Mouse (Mus musculus): ENCODE measurements around the gene Plekhg5. TPM values are rescaled to one million over a fixed set of nuclear protein-coding genes. Genes with fewer than 3 reads are reported as not detected.
A peak's percentile ranks its signal among the peaks of the same experiment; 100 is the strongest.

The Plekhg5 gene
- total RNA-seq, 2 experiments from 2014 or later: 11.2 to 17.1 TPM

- no peak for DNase-seq
- intact Hi-C loops (cut with DNase I; ENCODE audit: low total_unique reads): no loop called here
These were observed 64.0 kb downstream of the Plekhg5 start for GRCm38 (mm10) chr4:152136112-152136875.

- intact Hi-C loops (cut with DNase I; ENCODE audit: low total_unique reads): no loop called here
- DNase-seq: no peak
These were observed 64.6 kb downstream of the Plekhg5 start for GRCm38 (mm10) chr4:152136876-152137250.

DNA sequence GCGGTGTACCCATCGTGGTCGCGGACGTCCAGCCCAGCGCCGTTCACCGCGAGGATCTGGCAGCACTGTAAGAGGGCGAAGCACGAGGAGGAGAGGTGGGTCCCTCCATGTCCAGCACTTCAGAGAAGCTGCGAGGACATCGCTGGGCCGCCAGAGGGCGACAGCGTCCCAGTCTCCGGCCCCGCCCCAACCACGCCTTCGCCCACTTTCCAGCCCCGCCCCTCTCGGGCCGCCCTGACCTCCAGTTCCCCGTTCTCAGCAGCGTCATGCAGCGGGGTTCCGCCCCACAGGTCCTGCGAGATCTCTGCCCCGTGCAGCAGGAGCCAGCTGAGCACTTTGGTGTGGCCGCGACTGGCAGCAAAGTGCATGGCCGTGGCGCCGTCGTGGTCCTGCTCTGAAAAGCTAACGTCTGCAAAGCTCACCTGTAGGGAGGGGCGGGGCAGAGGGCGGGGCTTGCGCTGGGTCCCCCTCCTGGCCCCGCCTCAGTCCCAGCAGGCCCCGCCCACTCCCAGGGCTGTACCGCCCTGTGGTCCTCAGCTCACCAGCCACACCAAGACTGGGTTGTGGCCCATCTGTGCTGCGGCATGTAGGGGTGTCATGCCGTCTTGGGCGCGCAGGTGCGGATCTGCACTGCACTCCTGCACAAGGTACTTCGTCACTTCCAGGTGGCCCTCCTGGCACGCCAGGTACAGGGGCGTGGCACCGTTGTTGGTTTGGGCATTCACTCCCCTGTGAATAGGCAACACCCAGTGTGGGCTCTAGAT, 66.4 kb downstream of the Plekhg5 start:
- peak; percentile 90 for DNase-seq

DNA sequence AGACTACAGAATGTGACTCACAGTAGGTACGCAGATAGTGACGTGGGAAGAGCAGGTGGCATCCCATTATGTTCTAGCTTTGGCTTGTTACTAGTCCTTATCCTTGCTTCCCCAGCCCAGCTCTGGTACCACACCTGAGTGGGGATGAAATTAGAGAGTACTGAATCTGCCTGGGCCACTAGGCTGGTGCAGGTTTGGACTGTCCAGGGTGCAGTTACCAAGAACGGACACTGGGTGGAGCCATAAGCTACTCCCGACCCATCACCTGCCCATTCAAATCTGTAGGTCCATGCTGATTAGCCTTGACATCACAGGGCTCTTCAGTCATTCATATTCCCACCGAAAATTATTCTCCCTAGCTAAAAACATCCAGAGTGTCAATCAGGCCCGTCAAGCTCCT, 68.1 kb downstream of the Plekhg5 start:
- DNase-seq: no peak

More for the DNA sequence above, 66.4 kb downstream of the Plekhg5 start:
- intact Hi-C loops (cut with DNase I; ENCODE audit: low total_unique reads): no loop called here

DNA sequence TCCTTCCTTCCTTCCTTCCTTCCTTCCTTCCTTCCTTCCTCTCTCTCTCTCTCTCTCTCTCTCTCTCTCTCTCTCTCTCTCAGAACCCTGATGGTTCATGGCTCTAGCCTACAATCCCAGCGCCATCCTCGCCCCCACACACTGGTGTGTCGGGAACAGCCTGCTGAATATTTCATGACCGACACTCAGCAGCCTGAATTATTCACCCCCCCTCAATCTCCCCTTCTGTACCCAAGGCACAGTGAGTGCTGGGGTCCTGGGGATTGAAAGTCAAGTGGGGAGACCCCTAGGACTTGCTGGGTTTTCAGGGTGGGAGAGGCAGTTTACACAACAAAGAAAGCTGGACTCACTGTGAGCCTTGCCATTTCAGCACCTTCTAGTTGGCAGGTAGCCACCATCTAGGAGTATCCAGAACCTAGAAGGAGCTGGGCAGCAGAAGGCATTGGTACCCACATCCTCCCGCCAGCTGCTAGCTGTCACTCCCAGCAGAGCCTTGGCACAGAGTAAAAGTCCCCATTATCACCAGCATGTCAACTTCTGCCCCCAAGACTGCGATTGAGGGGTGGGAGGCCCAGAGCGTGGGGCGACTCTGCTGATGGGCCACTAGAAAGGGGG, 69.3 kb downstream of the Plekhg5 start:
- intact Hi-C loops (cut with DNase I; ENCODE audit: low total_unique reads): no loop called here
- no peak for DNase-seq

More for the DNA sequence above, 68.1 kb downstream of the Plekhg5 start:
- intact Hi-C loops (cut with DNase I; ENCODE audit: low total_unique reads): no loop called here

GRCm38 (mm10) chr4:152143632-152144031, 71.3 kb downstream of the Plekhg5 start:
- intact Hi-C loops (cut with DNase I; ENCODE audit: low total_unique reads): no loop called here
- DNase-seq: no peak

- no peak for DNase-seq
- intact Hi-C loops (cut with DNase I; ENCODE audit: low total_unique reads): no loop called here
These were observed 73.2 kb downstream of the Plekhg5 start for GRCm38 (mm10) chr4:152145473-152145872.

DNA sequence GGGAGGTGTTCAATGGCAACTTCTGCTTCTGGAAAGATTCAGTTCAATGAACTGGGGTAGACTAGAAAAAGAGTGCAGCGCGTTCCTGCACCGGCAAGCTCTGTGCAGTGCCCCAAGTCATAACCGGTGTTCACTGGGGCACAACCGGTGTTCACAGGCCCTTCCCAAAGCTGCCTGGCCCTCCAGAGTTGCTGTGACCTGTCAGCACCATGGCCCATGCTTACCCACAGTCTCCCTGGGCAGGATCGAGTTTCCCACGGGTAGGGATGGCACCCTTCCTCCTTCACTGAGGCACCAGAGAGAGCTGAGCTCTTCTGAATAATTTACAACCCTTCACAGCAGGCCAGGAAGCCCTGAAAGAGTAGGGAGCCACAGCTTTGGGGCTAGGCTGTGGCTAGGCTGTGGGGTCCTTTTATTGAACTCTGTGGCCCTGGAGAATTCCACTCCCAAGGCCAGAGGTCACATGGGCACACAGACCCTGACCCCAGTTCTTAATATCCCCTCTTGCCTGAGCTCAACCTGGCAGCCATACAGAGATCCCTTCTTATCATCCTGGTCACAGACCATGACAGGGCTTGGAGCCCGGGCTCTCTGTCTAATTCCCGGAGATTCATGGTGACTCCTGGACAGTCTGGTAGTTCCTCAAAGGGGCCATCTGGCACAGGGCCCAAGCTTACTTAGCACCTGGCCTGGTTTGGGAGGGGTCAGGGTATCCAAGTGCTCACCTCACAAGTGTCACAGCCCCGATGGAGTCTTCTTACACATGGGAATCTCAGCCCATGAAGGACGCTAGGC, 73.9 kb downstream of the Plekhg5 start:
- intact Hi-C loops (cut with DNase I; ENCODE audit: low total_unique reads): no loop called here
- DNase-seq: no peak

- DNase-seq: no peak
- intact Hi-C loops (cut with DNase I; ENCODE audit: low total_unique reads): no loop called here
These were observed 78.2 kb downstream of the Plekhg5 start for GRCm38 (mm10) chr4:152150546-152150945.

DNA sequence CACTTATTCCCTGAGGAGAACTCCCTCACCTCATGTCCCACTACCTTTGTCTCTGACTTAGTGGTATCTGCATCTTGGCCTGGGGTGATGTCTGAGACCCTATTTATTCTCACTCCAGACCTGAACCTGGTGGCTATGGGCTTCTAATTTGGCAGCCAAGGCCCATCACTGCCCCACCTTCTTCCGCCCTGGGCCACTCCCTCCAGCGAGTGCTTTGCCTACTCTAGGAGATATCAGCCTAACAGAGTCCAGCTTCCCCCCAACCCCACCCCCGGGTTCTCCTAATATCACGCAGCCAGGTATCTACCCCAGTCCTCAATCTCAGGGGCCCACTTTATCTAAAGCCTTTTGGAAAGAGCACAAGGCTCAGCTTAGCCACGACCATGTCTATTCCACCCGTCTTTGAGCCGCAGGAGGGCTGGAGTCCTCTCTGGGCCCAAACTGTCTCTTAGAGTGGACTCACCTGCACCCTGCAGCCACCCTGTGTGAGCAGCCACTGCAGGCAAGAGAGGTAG, 79.2 kb downstream of the Plekhg5 start:
- intact Hi-C loops (cut with DNase I; ENCODE audit: low total_unique reads): no loop called here

GRCm38 (mm10) chr4:152151966-152152544, 79.8 kb downstream of the Plekhg5 start, which contains the start of gene Espn:
TSS of gene Espn (minus strand) at chr4:152152371.
- intact Hi-C loops (cut with DNase I; ENCODE audit: low total_unique reads): no loop called here
- DNase-seq: no peak

More for the DNA sequence above, 79.2 kb downstream of the Plekhg5 start:
- DNase-seq: no peak

GRCm38 (mm10) chr4:152153771-152154177, 81.5 kb downstream of the Plekhg5 start:
- DNase-seq: peak; percentile 82
- intact Hi-C loops (cut with DNase I; ENCODE audit: low total_unique reads): no loop called here

GRCm38 (mm10) chr4:152155019-152155418, 82.7 kb downstream of the Plekhg5 start:
- intact Hi-C loops (cut with DNase I; ENCODE audit: low total_unique reads): no loop called here
- no peak for DNase-seq

GRCm38 (mm10) chr4:152157779-152158584, 85.7 kb downstream of the Plekhg5 start:
- no peak for DNase-seq
- intact Hi-C loops (cut with DNase I; ENCODE audit: low total_unique reads): no loop called here

DNA sequence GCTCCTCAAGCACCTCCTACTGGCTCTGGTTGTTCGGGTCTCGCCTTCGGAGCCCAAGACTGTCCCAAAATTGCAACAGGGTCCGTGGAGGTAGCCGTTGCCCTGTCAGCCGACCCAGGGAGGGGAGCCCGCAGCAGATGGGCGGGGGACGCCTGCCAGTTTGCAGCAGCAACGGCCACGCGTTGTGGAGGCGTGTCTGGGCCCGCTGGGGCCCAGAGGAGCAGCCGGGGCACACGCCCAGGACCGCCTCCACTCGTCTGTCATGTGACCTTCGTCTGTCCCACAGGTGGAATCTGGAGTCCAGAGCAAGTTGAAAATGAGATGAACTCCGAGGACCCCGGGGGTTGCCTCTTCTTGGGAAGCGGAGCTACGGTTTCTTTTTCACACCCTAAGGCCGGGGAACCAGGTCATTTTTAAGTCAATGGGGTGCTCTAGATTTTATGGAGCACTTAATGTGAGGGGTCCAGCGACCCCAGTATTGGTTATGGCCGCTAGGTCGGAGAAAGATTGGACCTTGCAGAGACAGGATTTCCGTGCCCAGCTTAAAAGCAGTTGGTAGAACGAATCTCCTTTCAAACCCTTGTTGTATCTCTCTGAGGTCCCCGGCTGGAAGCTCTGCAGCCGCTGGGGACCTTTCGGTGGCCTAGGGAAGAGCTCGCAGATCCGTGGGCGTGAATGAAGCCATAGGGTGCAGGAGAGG, 86.4 kb downstream of the Plekhg5 start, which contains the start of gene Hes2:
Gene Hes2, plus strand, starts transcription at position 283 of the 700 bp plus-strand sequence.
- intact Hi-C loops (cut with DNase I; ENCODE audit: low total_unique reads): no loop called here

DNA sequence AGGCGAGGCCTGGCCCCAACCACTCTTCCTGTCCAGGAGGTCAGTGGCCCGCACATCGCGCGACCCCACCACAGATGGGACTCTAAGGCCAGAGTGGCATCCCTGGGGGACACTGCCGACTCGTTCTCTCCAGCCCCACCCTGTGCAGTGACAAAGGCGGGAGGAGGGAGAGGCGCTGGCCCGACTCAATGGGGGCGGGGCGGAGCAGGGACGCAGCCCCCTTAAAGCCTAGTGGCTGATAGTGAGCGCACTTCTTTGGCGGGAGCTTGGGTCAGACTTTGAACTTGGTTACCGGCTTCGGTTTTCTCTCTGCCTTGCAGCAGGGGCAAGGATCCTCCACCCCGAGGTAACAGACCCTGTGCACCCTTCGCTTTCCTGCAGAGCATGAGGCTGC, 87.0 kb downstream of the Plekhg5 start:
- intact Hi-C loops (cut with DNase I; ENCODE audit: low total_unique reads): no loop called here
- DNase-seq: no peak

More for the DNA sequence above, 86.4 kb downstream of the Plekhg5 start, which contains the start of gene Hes2:
- DNase-seq: no peak

DNA sequence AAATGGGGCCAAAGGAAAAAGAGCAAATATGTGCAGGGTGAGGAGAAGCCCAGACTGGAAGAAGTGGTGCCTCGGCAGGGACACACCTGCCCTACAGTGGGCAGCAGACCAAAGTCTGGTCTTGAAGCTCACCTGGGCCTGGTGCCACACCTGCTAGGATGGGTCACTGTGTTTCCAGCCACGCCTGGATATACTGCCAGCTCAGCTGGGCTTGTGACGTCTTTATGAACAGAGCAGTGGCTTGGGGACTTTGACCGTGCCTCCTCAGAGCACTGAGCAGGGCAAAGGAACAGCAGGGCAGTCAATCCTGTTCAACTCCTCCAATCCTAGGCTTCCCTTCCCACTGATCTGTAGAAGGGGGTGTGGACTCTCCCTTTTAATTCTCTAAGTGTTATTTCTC, 88.5 kb downstream of the Plekhg5 start:
- no peak for DNase-seq
- intact Hi-C loops (cut with DNase I; ENCODE audit: low total_unique reads): loop anchor here (10.0 kb wide), 1 partner anchor 274 kb away; no protein-coding TSS in a partner anchor

All from gastrocnemius, postnatal 14 days (tissue).